Mouse (Mus musculus) heart, adult 2 months (tissue): ENCODE measurements around the gene Whamm.

ENCODE experiments used
- CTCF ChIP-seq: fragments of 200-600 bp; IDR thresholded peaks from 2 replicates; pipeline ENCODE4 v1.8.1; 2022; ENCODE audit warnings: antibody characterized with exemption, mild to moderate bottlenecking, moderate library complexity
- EP300 ChIP-seq: fragments of 200-500 bp; IDR thresholded peaks from 2 replicates; pipeline ENCODE4 v1.6.1; 2011; ENCODE audit warnings: low read depth, low read length, control low read depth; ENCODE audit not compliant: insufficient read depth
- POLR2A ChIP-seq: fragments of 200-500 bp; IDR thresholded peaks from 2 replicates; pipeline ENCODE4 v1.6.1; 2011; ENCODE audit warnings: mild to moderate bottlenecking, low read depth, low read length, control low read depth; ENCODE audit not compliant: insufficient read depth

DNA sequence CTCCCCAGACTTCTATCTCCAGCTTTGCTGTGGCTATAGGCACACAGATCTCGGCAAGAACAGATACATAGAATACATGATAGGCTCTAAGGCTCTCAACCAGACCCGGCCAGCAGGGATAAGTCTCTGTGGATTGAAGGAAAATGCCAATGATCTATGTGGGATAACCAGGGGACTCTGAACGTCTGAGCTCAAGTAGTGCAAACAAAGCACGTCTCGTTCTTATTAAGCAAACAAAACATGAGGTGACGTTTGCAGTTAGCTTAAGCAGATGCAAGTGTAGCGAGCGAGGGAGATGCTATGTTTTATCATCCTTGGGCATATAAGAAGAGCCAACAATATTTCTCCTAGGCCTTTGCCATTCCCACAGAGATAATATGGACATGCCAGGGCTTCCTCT, 28.1 kb upstream of the Whamm start:
- TF ChIP-seq POLR2A: no peak
- no peak for TF ChIP-seq CTCF
- TF ChIP-seq EP300: no peak
